Mouse (Mus musculus) olfactory bulb, adult 2 months (tissue): ENCODE results near the gene Tle6.

Source experiments
- CTCF ChIP-seq: fragments of 200-500 bp; IDR thresholded peaks from 2 replicates; pipeline ENCODE4 v1.5.1; 2012; ENCODE audit warnings: low read depth, mild to moderate bottlenecking, low read length, moderate library complexity; ENCODE audit not compliant: insufficient read depth
- POLR2A ChIP-seq: fragments of 200-500 bp; IDR thresholded peaks from 2 replicates; pipeline ENCODE4 v1.6.1; 2012; ENCODE audit warnings: mild to moderate bottlenecking, low read depth, low read length, moderate library complexity; ENCODE audit not compliant: insufficient read depth

GRCm38 (mm10) chr10:81608308-81608707 lies 7.4 kb upstream of the Tle6 start:
- TF ChIP-seq CTCF (no peak), POLR2A (no peak)
